Mouse (Mus musculus) ES-Bruce4 (cell line): Measurements from ENCODE around the gene Gm45521.
"Not testable (repeated sequence)": the region's sequence is repeated elsewhere in the genome, so short reads cannot be mapped to it uniquely, and the experiment has no call there.

Source experiments
- CTCF ChIP-seq: IDR thresholded peaks from one replicate; pipeline ENCODE4 v1.8.1; 2011; ENCODE audit warnings: low read depth, low read length
- EP300 ChIP-seq: IDR thresholded peaks from 2 replicates; pipeline ENCODE4 v1.6.1; 2011; ENCODE audit warnings: low read depth, low read length; ENCODE audit not compliant: insufficient read depth
- POLR2A ChIP-seq: IDR thresholded peaks from one replicate; pipeline ENCODE4 v1.8.1; 2011; ENCODE audit warnings: low read length; ENCODE audit not compliant: insufficient read depth

- TF ChIP-seq CTCF, EP300, POLR2A: not testable (repeated sequence)
These were observed 49.0 kb downstream of the Gm45521 start for GRCm38 (mm10) chr14:8006061-8006460.
